Mouse (Mus musculus) forelimb bud, embryonic 11.5 days (tissue): ENCODE data around the gene Lpp.
A peak's percentile ranks its signal among the peaks of the same experiment; 100 is the strongest.
"Not testable (repeated sequence)": the region's sequence is repeated elsewhere in the genome, so short reads cannot be mapped to it uniquely, and the experiment has no call there.

ENCODE experiments used
- DNase-seq: peaks from one replicate; pipeline ENCODE4 v3.0.0-alpha.2; 2012; ENCODE audit warnings: low read depth, low spot score

The Lpp gene

GRCm38 (mm10) chr16:24990331-24990730 lies 597.0 kb downstream of the Lpp start:
- no peak for DNase-seq

GRCm38 (mm10) chr16:24991059-24991541 lies 597.8 kb downstream of the Lpp start:
- DNase-seq, result no peak

- DNase-seq, result no peak
Observed at GRCm38 (mm10) chr16:24991995-24992394, 598.7 kb downstream of the Lpp start.

GRCm38 (mm10) chr16:24992494-24992893 lies 599.2 kb downstream of the Lpp start:
- DNase-seq, result no peak

DNA sequence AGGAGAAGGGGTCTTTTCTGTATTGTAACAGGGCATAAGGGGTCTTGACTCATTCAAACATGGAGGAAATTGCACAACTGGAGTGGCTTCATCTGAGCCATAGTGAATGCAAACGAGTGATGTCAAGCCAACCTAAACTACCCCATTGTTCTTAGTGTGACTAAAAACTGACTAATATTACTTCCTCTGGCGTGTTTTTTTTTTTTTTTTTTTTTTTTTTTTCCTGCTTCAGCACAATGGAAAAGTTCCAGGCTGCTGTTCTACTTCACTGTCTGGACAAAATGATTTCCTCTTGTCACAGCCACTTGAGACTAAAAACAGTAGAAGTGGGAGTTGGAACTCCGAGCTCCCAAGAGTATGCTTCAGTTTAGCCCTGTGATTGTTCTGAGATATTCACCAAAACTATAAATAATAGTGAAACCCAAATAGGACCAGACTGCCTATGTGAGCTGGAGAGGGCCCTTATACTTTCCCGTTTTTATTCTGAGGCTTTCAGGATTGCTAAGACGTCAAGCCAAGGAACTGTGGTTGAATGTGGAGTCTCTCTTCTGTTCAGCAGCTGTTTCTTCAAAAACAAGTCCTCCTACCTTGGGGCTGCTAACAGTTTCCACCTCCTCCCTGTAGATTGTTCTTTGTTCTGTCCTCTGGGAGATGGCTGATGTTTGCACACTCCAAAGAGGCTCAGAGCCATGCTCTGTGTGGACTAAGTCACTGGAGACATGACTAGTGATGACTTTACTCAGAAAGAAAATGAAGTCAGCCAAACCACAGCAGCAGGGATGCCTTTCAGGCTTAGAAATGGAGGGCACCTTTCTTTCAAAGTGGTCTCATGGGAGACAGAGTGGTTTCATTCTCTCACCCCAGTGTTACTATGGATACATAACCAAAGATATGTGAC lies 617.9 kb downstream of the Lpp start:
- no peak for DNase-seq

GRCm38 (mm10) chr16:25012938-25013337 lies 619.6 kb downstream of the Lpp start:
- no peak for DNase-seq

- DNase-seq, result no peak
Observed at GRCm38 (mm10) chr16:25016261-25016836, 623.0 kb downstream of the Lpp start.

GRCm38 (mm10) chr16:25017046-25017445 lies 623.7 kb downstream of the Lpp start:
- DNase-seq, result no peak

DNA sequence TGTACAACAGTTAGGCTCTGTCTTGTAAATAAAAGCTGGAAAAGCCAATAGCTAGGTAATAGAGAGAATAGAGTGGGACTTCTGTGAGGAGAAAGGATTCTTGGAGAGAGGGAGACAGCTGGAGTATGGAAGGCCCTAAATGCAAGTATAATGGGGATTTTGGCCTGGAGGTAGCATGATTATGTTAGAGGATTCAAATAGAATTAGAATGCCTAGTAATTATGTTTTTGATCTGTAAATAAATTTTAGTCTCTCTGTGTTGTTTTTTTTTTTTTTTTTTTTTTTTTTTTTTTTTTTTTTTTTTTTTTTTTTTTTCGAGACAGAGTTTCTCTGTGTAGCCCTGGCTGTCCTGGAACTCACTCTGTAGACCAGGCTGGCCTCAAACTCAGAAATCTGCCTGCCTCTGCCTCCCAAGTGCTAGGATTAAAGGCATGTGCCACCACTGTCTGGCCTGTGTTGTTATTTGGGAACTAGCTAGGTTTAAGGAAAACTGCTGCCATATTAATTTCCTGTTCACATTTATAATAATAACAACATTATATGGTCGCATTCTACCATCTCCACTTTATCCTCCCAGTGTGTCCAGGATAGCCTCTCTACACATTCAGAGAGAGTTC lies 628.5 kb downstream of the Lpp start:
- DNase-seq, result not testable (repeated sequence)

- no peak for DNase-seq
Observed at GRCm38 (mm10) chr16:25024591-25024990, 631.3 kb downstream of the Lpp start.

DNA sequence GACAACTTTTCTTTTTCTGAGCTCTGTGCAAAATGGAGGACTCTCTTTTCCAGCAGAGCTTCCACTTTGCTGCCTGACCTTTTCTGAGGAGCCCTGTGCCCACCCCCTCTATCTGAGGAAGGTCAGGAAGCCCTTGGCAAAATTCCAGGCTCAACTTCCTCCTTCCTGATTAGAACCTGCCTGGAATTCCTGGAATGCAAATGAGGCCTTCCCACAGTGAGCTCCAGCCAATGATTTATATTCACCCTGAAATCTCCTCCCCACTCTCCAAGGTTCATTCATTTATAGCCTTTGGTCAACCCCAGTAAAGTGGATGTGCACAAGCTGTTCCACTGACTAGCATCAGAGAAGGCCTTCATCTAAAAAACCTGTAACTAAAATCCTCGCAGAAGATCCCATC lies 632.9 kb downstream of the Lpp start:
- peak; percentile 49 for DNase-seq

- no peak for DNase-seq
Observed at GRCm38 (mm10) chr16:25029548-25029947, 636.2 kb downstream of the Lpp start.

- DNase-seq, result no peak
Observed at GRCm38 (mm10) chr16:25037361-25037760, 644.1 kb downstream of the Lpp start.

GRCm38 (mm10) chr16:25038529-25038928 lies 645.2 kb downstream of the Lpp start:
- no peak for DNase-seq

DNA sequence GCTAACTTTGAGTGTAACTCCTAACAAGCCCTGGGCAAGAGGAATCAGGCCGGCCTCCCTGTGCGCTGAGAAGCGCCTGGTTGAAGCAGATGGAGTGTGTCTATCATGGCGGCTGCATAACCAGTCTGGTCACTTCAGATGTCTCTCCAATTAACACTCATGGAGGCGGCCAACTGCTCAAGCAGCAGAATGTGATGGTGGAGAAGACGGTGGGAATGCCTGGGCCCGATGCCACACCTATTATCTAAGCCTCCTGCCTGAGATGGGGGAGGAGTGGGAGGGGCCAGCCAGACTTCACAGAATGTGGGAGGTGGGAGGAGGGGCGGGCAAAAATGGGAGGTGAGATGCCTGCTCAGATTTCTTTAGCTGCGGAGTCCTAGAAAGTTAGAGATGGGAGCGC lies 646.6 kb downstream of the Lpp start:
- no peak for DNase-seq

GRCm38 (mm10) chr16:25041165-25041564 lies 647.9 kb downstream of the Lpp start:
- no peak for DNase-seq

DNA sequence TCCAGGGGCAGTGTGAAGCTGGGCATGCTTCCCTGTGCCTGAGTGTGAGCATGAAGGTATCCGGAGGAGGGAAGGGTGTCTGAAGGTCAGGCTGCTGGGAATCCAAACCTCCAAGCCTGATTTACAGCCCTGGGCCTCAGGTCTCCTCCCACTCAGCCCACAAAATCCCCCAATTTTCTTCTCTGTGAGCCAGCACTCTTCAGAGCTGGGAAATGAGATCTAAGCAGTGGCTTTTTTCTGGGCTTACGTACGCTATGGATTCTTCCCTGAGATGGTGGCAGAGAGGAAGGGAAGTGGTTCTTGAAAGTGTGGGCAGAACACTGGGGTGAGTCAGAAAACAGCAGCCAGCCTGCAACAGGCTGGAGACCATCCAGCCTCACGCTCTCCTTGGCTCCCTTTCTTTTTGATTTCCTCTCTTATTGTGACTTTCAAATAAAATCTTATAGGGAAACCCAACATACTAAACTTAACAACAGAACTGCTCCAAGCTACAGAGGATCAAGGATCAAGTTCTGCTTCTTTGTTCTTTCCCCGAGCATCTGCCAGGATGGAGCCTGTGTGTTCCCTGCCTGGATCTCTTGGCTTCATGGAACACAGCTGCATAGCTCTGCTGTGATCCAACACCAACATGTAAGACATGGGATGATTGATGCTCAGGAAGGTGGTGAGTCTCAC lies 648.7 kb downstream of the Lpp start:
- DNase-seq, result no peak
